Mouse (Mus musculus): ENCODE measurements around the gene Litaf.

The Litaf gene

GRCm38 (mm10) chr16:11017807-11018595, 48.0 kb downstream of the Litaf start:
- no peak for TF ChIP-seq GATA4 (IDR thresholded peaks at IDR 0.05; ENCODE audit: insufficient replicate concordance, low read length)

GRCm38 (mm10) chr16:11016353-11016752, 49.6 kb downstream of the Litaf start:
- TF ChIP-seq GATA4 (IDR thresholded peaks at IDR 0.05; ENCODE audit: insufficient replicate concordance, low read length): no peak

GRCm38 (mm10) chr16:11014407-11014806, 51.5 kb downstream of the Litaf start:
- TF ChIP-seq GATA4 (IDR thresholded peaks at IDR 0.05; ENCODE audit: insufficient replicate concordance, low read length): no peak

- TF ChIP-seq GATA4 (IDR thresholded peaks at IDR 0.05; ENCODE audit: insufficient replicate concordance, low read length): no peak
Observed at GRCm38 (mm10) chr16:11012571-11013463, 53.1 kb downstream of the Litaf start.

- TF ChIP-seq GATA4 (IDR thresholded peaks at IDR 0.05; ENCODE audit: insufficient replicate concordance, low read length): no peak
Observed at GRCm38 (mm10) chr16:11011939-11012338, 54.0 kb downstream of the Litaf start.

- no peak; the same call in 1 of the 2 replicates for TF ChIP-seq GATA4 (IDR thresholded peaks at IDR 0.05; ENCODE audit: insufficient replicate concordance, low read length)
Observed at GRCm38 (mm10) chr16:11011206-11011605, 54.8 kb downstream of the Litaf start.

- no peak for TF ChIP-seq GATA4 (IDR thresholded peaks at IDR 0.05; ENCODE audit: insufficient replicate concordance, low read length)
Observed at GRCm38 (mm10) chr16:11010270-11010669, 55.7 kb downstream of the Litaf start.

GRCm38 (mm10) chr16:11008162-11008991, 57.6 kb downstream of the Litaf start:
- 0 out of 2 replicates have a peak, but pooled peaks have one; percentile 11 for TF ChIP-seq GATA4 (IDR thresholded peaks at IDR 0.05; ENCODE audit: insufficient replicate concordance, low read length)

- no peak for TF ChIP-seq GATA4 (IDR thresholded peaks at IDR 0.05; ENCODE audit: insufficient replicate concordance, low read length)
Observed at GRCm38 (mm10) chr16:11006100-11006499, 59.9 kb downstream of the Litaf start.

GRCm38 (mm10) chr16:11001703-11002659, 64.0 kb downstream of the Litaf start:
- peak; percentile 4; the same call in 1 of the 2 replicates for TF ChIP-seq GATA4 (IDR thresholded peaks at IDR 0.05; ENCODE audit: insufficient replicate concordance, low read length)

- no peak for TF ChIP-seq GATA4 (IDR thresholded peaks at IDR 0.05; ENCODE audit: insufficient replicate concordance, low read length)
Observed at GRCm38 (mm10) chr16:10999809-11000208, 66.1 kb downstream of the Litaf start.

GRCm38 (mm10) chr16:10998224-10998623, 67.7 kb downstream of the Litaf start:
- TF ChIP-seq GATA4 (IDR thresholded peaks at IDR 0.05; ENCODE audit: insufficient replicate concordance, low read length): no peak

GRCm38 (mm10) chr16:10996576-10996975, 69.4 kb downstream of the Litaf start:
- no peak for TF ChIP-seq GATA4 (IDR thresholded peaks at IDR 0.05; ENCODE audit: insufficient replicate concordance, low read length)
